Mouse (Mus musculus): Measurements from ENCODE around the gene Morn5. TPM values are rescaled to one million over a fixed set of nuclear protein-coding genes. Genes with fewer than 3 reads are reported as not detected.

Morn5 gene
- polyA plus RNA-seq, 1 experiment from 2014 or later: 0.33 TPM

DNA sequence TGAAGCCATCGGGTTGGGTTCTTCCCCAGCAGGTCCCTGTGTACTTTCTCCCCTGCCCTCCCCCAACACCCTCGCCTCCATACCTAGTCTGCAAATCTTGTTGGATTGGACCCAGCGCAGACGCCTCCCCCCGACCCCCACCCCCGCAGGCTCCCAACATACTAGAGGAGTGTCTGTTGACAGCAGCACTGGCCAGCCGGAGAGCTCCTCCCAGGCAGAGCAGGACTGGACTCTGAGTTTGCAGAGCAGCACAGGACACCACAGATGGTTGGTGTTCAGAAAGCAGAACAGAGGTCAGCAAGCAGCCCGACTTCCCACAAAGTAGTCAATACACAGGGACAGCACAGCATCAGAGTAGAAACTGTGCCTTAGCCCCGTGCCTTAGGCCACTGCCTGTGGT, 32.2 kb downstream of the Morn5 start:
- 43% methylated on average over 9 of the region's 9 CpGs for WGBS
- Histone ChIP-seq H3K4me3 (ENCODE audit: low read depth, low read length) (no peak overlapping the region), H3K4me1 (ENCODE audit: control insufficient read depth, insufficient read depth, low read length) (no peaks in the 10 kb centered on the region), H3K27me3 (ENCODE audit: control insufficient read depth, insufficient read depth, low read length) (no peaks in the 10 kb centered on the region), H3K36me3 (ENCODE audit: control insufficient read depth, insufficient read depth, low read length) (no peaks in the 10 kb centered on the region), H3K9me3 (ENCODE audit: control insufficient read depth, low read length) (no peaks in the 10 kb centered on the region), H3K9ac (ENCODE audit: low read length) (no peak overlapping the region), H3K27ac (ENCODE audit: low read depth, low read length) (no peak overlapping the region), H3K4me2 (no peak overlapping the region)
- no peak for ATAC-seq (ENCODE audit: low FRiP score)
- no peak for DNase-seq (ENCODE audit: low spot score, missing footprints)

DNA sequence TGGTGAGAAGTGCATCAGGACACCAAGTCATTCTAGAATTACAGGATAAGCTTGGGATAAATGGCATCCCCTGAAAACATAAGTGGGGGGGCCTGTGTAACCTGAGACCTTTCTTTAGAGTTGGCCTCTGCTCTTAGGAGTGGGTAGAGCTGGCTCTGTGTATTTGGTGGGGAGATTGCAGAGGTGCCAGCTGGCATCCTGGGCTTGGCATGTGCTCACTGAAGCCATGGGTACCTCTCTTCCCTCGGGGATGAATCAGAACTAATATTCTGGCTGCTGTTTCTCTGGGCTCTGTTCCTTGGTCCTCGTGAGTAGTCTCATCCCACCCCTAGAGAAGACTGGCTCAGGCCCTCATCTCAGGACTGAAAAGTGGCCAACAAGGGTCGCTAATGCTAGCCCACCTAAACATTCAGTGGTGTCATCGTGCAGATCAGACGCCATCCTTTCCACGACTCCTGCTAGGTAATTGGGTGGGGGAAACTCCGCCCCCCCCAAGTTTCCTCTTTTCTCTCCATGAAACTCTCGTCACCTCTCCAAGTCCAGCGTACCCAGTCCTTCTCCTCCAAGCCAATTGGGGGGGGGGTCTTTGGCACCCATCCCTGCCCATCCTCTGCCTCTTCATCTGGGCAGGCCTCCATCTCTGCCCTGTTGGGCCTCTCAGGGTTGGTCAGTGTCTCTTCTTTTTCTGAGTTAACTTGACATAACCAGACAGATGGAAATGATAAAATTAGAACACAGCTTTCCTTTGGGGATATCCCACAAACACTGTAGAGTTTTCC, 33.7 kb downstream of the Morn5 start:
- ATAC-seq (ENCODE audit: low FRiP score): no peak
- H3K9ac ChIP-seq (ENCODE audit: low read length): no peak overlapping the region
- WGBS: 85% methylated on average over 9 of the region's 9 CpGs
- no peak for DNase-seq (ENCODE audit: low spot score, missing footprints)
- no peak overlapping the region for H3K27ac ChIP-seq (ENCODE audit: low read depth, low read length)
- no peaks in the 10 kb centered on the region; the same call in 1 of the 2 replicates for H3K27me3 ChIP-seq (ENCODE audit: control insufficient read depth, insufficient read depth, low read length)
- H3K36me3 ChIP-seq (ENCODE audit: control insufficient read depth, insufficient read depth, low read length): no peaks in the 10 kb centered on the region
- H3K9me3 ChIP-seq (ENCODE audit: control insufficient read depth, low read length): no peaks in the 10 kb centered on the region
- H3K4me1 ChIP-seq (ENCODE audit: control insufficient read depth, insufficient read depth, low read length): no peaks in the 10 kb centered on the region
- H3K4me3 ChIP-seq (ENCODE audit: low read depth, low read length): no peak overlapping the region
- H3K4me2 ChIP-seq: no peak overlapping the region

DNA sequence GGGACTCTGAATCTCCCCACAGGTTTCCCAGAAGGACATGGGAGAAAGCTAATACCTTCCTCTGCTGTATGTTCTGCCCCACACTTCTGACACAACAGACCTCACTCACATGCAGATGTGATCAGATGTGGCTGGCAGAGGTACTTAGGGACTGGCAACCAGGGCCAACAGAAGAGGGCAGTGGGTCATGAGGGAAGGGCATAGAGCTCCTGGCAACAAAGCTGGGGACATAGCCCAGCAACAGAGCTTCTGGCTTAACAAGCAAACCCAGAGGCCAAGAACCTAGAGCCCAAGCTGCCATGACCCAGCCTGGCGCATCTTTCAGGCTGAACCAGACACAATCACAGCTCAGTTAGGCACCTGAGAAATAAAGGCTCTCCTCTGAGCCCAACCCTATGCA, 35.8 kb downstream of the Morn5 start:
- H3K27ac ChIP-seq (ENCODE audit: low read depth, low read length): no peak overlapping the region
- no peak for ATAC-seq (ENCODE audit: low FRiP score)
- DNase-seq (ENCODE audit: low spot score, missing footprints): no peak
- WGBS: 80% methylated on average over 1 of the region's 1 CpGs
- peaks cover 15% of the 10 kb centered on the region for H3K27me3 ChIP-seq (ENCODE audit: control insufficient read depth, insufficient read depth, low read length)
- H3K4me3 ChIP-seq (ENCODE audit: low read depth, low read length): no peak overlapping the region
- H3K4me1 ChIP-seq (ENCODE audit: control insufficient read depth, insufficient read depth, low read length): no peaks in the 10 kb centered on the region
- no peaks in the 10 kb centered on the region for H3K9me3 ChIP-seq (ENCODE audit: control insufficient read depth, low read length)
- no peak overlapping the region for H3K4me2 ChIP-seq
- no peak overlapping the region for H3K9ac ChIP-seq (ENCODE audit: low read length)
- H3K36me3 ChIP-seq (ENCODE audit: control insufficient read depth, insufficient read depth, low read length): no peaks in the 10 kb centered on the region

DNA sequence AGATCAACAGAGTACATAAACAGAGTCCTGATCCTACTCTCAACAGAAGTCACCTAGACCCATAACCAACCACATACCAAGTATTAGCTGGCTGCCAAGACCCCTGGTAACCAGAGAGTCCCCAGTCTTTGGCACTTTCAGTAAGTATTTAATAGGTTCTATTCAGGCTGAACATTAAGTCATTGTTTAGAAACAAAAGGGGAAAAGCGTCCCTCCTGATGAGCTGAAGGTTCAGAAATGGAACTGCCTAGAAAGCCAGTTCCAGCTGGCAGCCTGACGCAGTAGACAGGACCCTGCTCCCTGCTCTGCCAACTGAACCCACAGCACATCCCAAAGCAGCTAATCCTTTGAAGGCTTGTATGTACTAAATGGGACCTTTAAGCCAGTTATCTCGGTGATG, 39.9 kb downstream of the Morn5 start:
- no peaks in the 10 kb centered on the region for H3K36me3 ChIP-seq (ENCODE audit: control insufficient read depth, insufficient read depth, low read length)
- no peaks in the 10 kb centered on the region for H3K9me3 ChIP-seq (ENCODE audit: control insufficient read depth, low read length)
- ATAC-seq (ENCODE audit: low FRiP score) (no peak), DNase-seq (ENCODE audit: low spot score, missing footprints) (no peak)
- H3K4me2 ChIP-seq: no peak overlapping the region
- peaks cover 57% of the 10 kb centered on the region for H3K27me3 ChIP-seq (ENCODE audit: control insufficient read depth, insufficient read depth, low read length)
- peaks cover 12% of the 10 kb centered on the region for H3K4me1 ChIP-seq (ENCODE audit: control insufficient read depth, insufficient read depth, low read length)
- WGBS: 45% methylated on average over 3 of the region's 3 CpGs
- H3K9ac ChIP-seq (ENCODE audit: low read length): no peak overlapping the region
- no peak overlapping the region for H3K27ac ChIP-seq (ENCODE audit: low read depth, low read length)
- no peak overlapping the region for H3K4me3 ChIP-seq (ENCODE audit: low read depth, low read length)

DNA sequence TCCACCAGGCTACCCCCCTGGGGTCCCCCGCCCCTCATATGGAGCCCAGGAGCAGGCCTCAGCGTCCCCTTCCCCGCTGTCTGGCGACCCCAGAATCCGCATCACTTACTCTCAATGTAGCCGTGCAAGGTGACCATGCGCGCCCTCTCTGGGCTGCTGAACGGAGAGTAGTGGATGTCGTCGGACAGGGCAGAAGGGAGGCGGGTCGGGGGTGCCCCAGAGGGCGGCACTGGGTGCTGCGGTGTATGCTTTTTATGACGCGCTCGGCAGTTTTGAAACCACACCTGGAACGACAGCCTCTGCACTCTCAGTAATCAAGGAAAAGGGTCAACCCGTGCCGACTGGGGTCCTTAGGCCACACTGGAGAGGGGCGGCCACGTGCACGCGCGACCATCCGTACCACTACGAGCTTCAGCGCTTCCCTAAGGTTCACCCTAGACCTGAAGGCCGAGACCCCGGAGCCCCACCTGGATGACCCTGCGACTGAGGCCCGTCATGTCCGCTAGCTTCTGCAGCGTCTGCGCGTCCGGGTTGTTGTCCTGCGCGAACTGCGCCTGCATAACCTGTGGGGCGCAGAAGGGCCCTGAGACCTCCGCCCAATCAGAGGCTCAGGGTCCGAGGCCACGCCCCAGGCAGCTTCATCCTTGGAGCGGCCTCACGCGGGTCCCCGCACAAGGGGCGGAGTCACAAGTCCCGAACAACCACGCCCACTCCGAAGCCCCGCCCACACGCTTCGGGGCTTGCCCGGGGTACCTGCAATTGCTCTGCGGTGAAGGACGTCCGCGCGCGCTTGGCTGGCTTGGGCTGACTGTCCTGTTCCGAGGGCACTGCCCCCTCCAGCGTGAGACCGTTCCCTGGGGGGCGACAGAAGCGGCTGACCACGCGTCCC, 41.8 kb downstream of the Morn5 start:
- no peaks in the 10 kb centered on the region for H3K36me3 ChIP-seq (ENCODE audit: control insufficient read depth, insufficient read depth, low read length)
- H3K4me1 ChIP-seq (ENCODE audit: control insufficient read depth, insufficient read depth, low read length): peaks cover 12% of the 10 kb centered on the region
- WGBS: under 1% methylated on average over 69 of the region's 70 CpGs
- H3K27ac ChIP-seq (ENCODE audit: low read depth, low read length): no peak overlapping the region
- peaks cover 76% of the 10 kb centered on the region for H3K27me3 ChIP-seq (ENCODE audit: control insufficient read depth, insufficient read depth, low read length)
- H3K4me3 ChIP-seq (ENCODE audit: low read depth, low read length): peak overlapping the region; percentile 24
- H3K9me3 ChIP-seq (ENCODE audit: control insufficient read depth, low read length): no peaks in the 10 kb centered on the region
- peak overlapping the region; percentile 45 for H3K4me2 ChIP-seq
- DNase-seq (ENCODE audit: low spot score, missing footprints) (peak; percentile 96), ATAC-seq (ENCODE audit: low FRiP score) (peak; percentile 93)
- H3K9ac ChIP-seq (ENCODE audit: low read length): no peak overlapping the region

DNA sequence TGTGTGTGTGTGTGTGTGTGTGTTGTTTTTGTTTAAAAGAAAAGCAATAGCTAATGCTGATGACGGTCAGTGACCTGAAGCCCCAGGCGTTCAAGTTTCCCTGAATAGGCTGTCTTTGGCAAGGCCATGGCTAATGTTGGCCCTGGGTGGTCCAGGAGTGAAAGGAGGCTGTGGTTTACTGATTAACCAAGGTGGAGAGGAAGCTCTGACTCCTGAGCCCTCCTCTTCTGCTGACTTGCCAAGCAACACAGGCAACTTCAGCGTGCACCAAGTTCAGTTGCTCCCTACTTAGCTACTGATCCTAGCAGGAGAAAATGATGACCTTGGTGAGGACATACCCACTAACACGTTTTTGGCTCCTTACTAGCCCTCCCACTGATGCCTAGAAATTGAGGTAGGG, 43.5 kb downstream of the Morn5 start:
- WGBS: 1% methylated on average over 4 of the region's 4 CpGs
- Histone ChIP-seq H3K9me3 (ENCODE audit: control insufficient read depth, low read length) (no peaks in the 10 kb centered on the region), H3K36me3 (ENCODE audit: control insufficient read depth, insufficient read depth, low read length) (no peaks in the 10 kb centered on the region), H3K4me3 (ENCODE audit: low read depth, low read length) (no peak overlapping the region), H3K9ac (ENCODE audit: low read length) (no peak overlapping the region), H3K4me2 (no peak overlapping the region), H3K27ac (ENCODE audit: low read depth, low read length) (no peak overlapping the region), H3K27me3 (ENCODE audit: control insufficient read depth, insufficient read depth, low read length) (peaks cover 92% of the 10 kb centered on the region), H3K4me1 (ENCODE audit: control insufficient read depth, insufficient read depth, low read length) (peaks cover 12% of the 10 kb centered on the region)
- DNase-seq (ENCODE audit: low spot score, missing footprints) (peak; percentile 87), ATAC-seq (ENCODE audit: low FRiP score) (no peak)

DNA sequence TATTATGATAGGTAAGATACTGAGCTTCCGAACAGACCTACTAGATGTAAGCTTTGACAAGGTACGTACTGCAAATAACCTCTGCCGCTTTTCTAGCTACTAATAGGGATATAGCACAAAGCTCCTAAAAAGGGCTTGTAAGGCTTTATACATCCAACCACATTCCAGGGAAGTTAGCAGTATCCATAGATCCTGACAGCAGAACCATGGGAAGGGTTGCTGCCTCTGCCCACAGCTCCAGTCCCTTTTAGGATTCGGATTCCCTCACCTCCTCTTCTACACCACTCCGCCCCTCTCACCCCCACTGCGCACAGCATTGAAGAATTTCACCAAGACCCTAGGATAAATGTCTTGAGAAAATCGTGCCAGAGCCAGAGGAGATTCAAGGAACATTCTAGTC, 44.0 kb downstream of the Morn5 start:
- Histone ChIP-seq H3K36me3 (ENCODE audit: control insufficient read depth, insufficient read depth, low read length) (no peaks in the 10 kb centered on the region), H3K4me3 (ENCODE audit: low read depth, low read length) (no peak overlapping the region), H3K9ac (ENCODE audit: low read length) (no peak overlapping the region), H3K9me3 (ENCODE audit: control insufficient read depth, low read length) (no peaks in the 10 kb centered on the region), H3K4me2 (no peak overlapping the region), H3K27ac (ENCODE audit: low read depth, low read length) (no peak overlapping the region), H3K27me3 (ENCODE audit: control insufficient read depth, insufficient read depth, low read length) (peaks cover 98% of the 10 kb centered on the region), H3K4me1 (ENCODE audit: control insufficient read depth, insufficient read depth, low read length) (peaks cover 12% of the 10 kb centered on the region)
- DNase-seq (ENCODE audit: low spot score, missing footprints) (peak; percentile 92), ATAC-seq (ENCODE audit: low FRiP score) (no peak)
- 18% methylated on average over 7 of the region's 7 CpGs for WGBS

DNA sequence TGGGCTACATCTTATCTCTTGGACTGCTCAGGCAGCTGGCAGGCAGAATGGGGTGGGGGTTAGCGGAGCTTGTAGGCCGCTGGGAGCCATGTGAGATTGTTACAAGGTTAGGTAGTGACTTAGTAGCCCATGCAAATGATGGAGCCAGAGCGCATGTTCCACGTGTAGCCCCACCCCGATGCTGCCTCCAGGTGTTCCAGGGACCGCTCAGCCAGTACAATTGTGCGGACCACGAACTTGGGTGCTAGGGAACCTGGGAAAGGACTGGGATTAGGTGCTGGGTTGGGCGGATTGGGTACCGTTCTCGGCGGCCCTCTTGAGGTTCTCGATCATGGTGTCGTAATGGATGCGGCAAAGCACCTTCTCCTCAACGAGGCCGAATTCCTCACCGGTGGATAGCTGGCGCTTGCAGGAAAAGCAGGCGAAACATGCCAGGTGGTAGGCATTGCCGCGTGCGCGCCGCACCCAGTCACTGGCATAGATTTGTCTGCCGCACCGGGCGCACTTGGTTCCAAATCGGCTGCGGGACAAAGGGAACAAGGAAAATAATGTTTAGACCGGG, 44.7 kb downstream of the Morn5 start:
- 2% methylated on average over 31 of the region's 31 CpGs for WGBS
- H3K27ac ChIP-seq (ENCODE audit: low read depth, low read length): no peak overlapping the region
- peaks cover 12% of the 10 kb centered on the region for H3K4me1 ChIP-seq (ENCODE audit: control insufficient read depth, insufficient read depth, low read length)
- no peaks in the 10 kb centered on the region for H3K36me3 ChIP-seq (ENCODE audit: control insufficient read depth, insufficient read depth, low read length)
- no peak overlapping the region for H3K9ac ChIP-seq (ENCODE audit: low read length)
- no peak overlapping the region for H3K4me3 ChIP-seq (ENCODE audit: low read depth, low read length)
- peaks cover 100% of the 10 kb centered on the region for H3K27me3 ChIP-seq (ENCODE audit: control insufficient read depth, insufficient read depth, low read length)
- no peak overlapping the region for H3K4me2 ChIP-seq
- no peaks in the 10 kb centered on the region for H3K9me3 ChIP-seq (ENCODE audit: control insufficient read depth, low read length)
- ATAC-seq (ENCODE audit: low FRiP score): no peak
- peak; percentile 94 for DNase-seq (ENCODE audit: low spot score, missing footprints)
